Mouse (Mus musculus) myocyte (in vitro differentiated cells): ENCODE results near the gene Mrpl45.

Source experiments
- CEBPB ChIP-seq: IDR thresholded peaks from 2 replicates; pipeline ENCODE4 v1.6.1; 2011; ENCODE audit warnings: mild to moderate bottlenecking, moderate library complexity; ENCODE audit not compliant: poor library complexity, insufficient read depth, severe bottlenecking
- E2F4 ChIP-seq: IDR thresholded peaks from one replicate; pipeline ENCODE4 v1.6.1; 2011; ENCODE audit warnings: mild to moderate bottlenecking, control low read depth, moderate library complexity; ENCODE audit not compliant: insufficient read depth
- MAX ChIP-seq: IDR thresholded peaks from one replicate; pipeline ENCODE4 v1.6.1; 2011; ENCODE audit warnings: low read depth, mild to moderate bottlenecking, control low read depth
- MYOD1 ChIP-seq, 3 experiments: IDR thresholded peaks; one replicate each; pipeline ENCODE4 v1.6.1; 2011; ENCODE audit warnings: control low read depth in 2 of 3, low read depth in 2 of 3, mild to moderate bottlenecking in 2 of 3, moderate library complexity in 1 of 3; ENCODE audit not compliant: insufficient read length in 2 of 3, control insufficient read depth in 1 of 3
- MYOG ChIP-seq, 3 experiments: IDR thresholded peaks; one replicate each; pipeline ENCODE4 v1.6.1; 2011; ENCODE audit warnings: control low read depth in 2 of 3, low read depth in 2 of 3, mild to moderate bottlenecking in 2 of 3; ENCODE audit not compliant: insufficient read length in 2 of 3, control insufficient read depth in 1 of 3, insufficient read depth in 1 of 3
- POLR2A ChIP-seq: IDR thresholded peaks from one replicate; pipeline ENCODE4 v1.6.1; 2011; ENCODE audit warnings: low read depth, mild to moderate bottlenecking, control low read depth, moderate library complexity; ENCODE audit not compliant: insufficient read length
- POLR2AphosphoS2 ChIP-seq: IDR thresholded peaks from one replicate; pipeline ENCODE4 v1.6.1; 2011; ENCODE audit warnings: low read depth, control low read depth; ENCODE audit not compliant: insufficient read length
- REST ChIP-seq: IDR thresholded peaks from one replicate; pipeline ENCODE4 v1.6.1; 2011; ENCODE audit warnings: mild to moderate bottlenecking, control low read depth, moderate library complexity; ENCODE audit not compliant: insufficient read depth, insufficient read length
- SRF ChIP-seq: IDR thresholded peaks from one replicate; pipeline ENCODE4 v1.6.1; 2011; ENCODE audit warnings: low read depth; ENCODE audit not compliant: control insufficient read depth, insufficient read length
- TCF12 ChIP-seq: IDR thresholded peaks from one replicate; pipeline ENCODE4 v1.6.1; 2011; ENCODE audit warnings: mild to moderate bottlenecking, control low read depth; ENCODE audit not compliant: poor library complexity, insufficient read depth, severe bottlenecking
- TCF3 ChIP-seq: IDR thresholded peaks from one replicate; pipeline ENCODE4 v1.6.1; 2011; ENCODE audit warnings: low read depth, control low read depth; ENCODE audit not compliant: insufficient read length
- USF1 ChIP-seq: IDR thresholded peaks from one replicate; pipeline ENCODE4 v1.6.1; 2011; ENCODE audit warnings: low read depth, mild to moderate bottlenecking, control low read depth, moderate library complexity

DNA sequence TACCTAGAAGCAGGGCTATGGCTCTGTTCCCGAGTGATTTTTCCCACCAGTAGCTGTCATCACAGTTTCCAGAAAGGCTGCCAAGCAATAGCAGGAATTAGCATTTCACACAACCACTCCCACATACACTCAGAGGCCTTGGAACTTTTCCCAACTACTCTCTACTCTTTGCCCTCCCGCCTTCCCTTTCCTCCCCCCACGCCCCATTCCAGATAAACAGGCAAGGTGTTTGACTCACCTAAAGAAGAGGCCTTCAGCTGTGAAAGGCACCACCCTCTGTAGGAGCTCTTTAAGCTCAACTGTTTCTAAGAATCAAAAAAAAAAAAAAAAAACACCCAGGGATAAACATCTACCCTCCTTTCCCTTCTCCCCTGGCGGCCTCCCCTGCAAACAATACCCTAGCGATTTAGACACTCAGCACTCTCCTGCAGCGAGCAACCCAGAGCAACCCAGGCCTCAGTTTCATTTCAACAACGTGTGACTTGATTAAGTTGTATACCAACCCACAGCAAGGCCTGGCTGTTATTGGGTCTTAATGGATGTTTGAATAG, 13.2 kb upstream of the Mrpl45 start:
- no peak for TF ChIP-seq POLR2A
- TF ChIP-seq USF1: no peak
- TF ChIP-seq MYOG (IDR thresholded peaks at IDR 0.05; ENCODE audit: control insufficient read depth in 1 of 3, insufficient read depth in 1 of 3, insufficient read length in 2 of 3, low read depth in 2 of 3): no peak
- TF ChIP-seq TCF3: no peak
- TF ChIP-seq MYOD1 (IDR thresholded peaks at IDR 0.05; ENCODE audit: control insufficient read depth in 1 of 3, insufficient read length in 2 of 3, low read depth in 2 of 3): no peak
- TF ChIP-seq CEBPB: no peak
- no peak for TF ChIP-seq TCF12
- TF ChIP-seq MAX: no peak
- no peak for TF ChIP-seq E2F4
- no peak for TF ChIP-seq SRF
- TF ChIP-seq POLR2AphosphoS2: no peak
- TF ChIP-seq REST: no peak
